Mouse (Mus musculus) CD8-positive naive resting alpha-beta T cell, adult 2 months (primary cell): ENCODE measurements around the gene Bivm.

Experiments
- DNase-seq, 2 experiments: peaks; one replicate each; pipeline ENCODE4 v3.0.0; 2022; ENCODE audit warnings: low read depth in 2 of 2, low spot score in 2 of 2

Gene Bivm

DNA sequence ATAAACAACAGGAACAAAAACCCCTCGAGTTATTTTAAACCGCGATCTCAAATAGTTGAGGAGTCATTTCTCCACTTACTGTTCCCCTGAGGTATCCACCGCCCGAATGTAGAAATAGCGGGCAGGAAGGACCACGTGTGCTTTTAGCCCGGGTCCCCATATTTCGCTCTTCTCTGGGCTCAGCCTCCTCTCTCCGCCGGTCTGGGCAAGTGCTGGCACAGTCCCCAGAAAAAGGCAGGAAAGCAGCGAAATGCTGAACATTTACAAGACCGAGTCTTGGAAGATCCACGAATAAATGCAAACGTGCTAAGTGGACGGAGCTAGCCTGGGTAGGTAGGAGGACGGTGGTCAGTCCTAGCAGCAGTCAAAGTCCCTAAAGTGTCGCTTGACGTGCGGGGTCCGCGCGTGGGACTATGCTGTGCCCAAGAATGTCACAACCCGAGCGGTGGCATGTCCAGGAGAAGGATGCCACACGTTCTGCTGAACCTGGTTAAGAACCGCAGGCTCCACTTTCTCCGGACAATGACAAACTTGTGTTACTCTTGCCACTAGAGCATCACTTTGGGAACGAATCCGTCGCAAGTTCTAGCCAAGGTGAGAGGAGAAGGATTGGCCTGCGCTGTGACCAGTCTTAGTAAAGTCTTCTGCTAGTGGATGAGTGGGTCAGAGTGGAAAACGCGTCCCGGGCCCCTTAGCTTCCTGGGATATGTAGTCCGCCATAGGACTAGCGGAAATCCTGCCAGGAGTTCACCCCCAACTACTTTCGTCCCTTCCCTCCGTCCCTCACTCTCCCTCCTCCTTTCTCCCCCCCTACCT is at the start of gene Bivm, which contains the start of gene Kdelc1:
TSS of gene Bivm (plus strand) at position 719 of the 816 bp plus-strand sequence.
TSS of gene Kdelc1 (minus strand) at position 570 of the 816 bp plus-strand sequence.
- peak; percentile 56 to 61 for DNase-seq

- DNase-seq: peak; percentile 43 to 59
Observed at GRCm38 (mm10) chr1:44101448-44102225, 17.1 kb upstream of the Bivm start.

DNA sequence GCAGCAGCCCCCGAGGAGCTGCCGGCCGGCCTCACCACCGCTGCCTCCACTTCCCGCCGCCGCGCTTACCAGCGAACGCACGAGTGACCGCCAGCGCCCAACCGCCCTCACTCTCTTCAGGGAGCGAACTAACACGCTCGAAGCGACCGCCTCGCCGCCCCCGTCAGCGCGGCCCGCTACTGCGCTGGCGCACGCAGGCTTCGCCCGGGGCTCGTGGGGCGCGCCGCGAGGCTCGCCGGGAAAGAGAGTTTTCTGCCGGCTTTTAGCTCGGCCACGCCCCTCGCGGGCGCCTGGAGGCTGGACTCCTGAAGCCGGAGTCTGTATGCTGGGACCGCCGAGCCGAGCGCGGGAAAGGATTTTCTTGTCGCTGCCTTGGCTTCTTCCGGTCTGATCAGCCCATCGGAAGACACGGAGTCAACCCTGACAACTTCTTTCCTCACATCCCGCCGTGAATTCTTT is 16.5 kb upstream of the Bivm start, which contains the start of gene Tex30:
TSS of gene Tex30 (minus strand) at position 183 of the 459 bp plus-strand sequence.
- DNase-seq: peak; percentile 84 to 85

GRCm38 (mm10) chr1:44102939-44103338 is 15.8 kb upstream of the Bivm start:
- no peak for DNase-seq

DNA sequence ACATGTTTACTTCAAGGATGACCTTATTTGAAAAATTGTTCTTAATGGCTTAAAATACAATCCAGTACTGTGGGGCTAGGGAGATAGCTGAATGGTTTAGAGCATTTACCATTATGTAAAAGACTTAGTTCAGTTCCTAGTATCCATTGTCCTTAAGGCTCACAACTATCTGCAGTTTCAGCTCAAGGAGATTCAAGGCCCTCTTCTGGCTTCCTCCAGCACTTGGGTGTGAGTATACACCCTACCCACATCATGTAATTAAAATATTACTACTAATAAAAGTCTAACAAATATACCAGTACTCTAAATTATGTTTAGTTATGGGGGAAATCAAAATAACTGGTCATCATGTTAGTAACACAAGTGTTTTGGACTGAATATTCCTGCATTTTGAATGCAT is 1.2 kb upstream of the Bivm start:
- DNase-seq: no peak

GRCm38 (mm10) chr1:44119201-44120073 is 680 bp downstream of the Bivm start:
- peak; percentile 28 to 41 for DNase-seq

- no peak for DNase-seq
Observed at GRCm38 (mm10) chr1:44120074-44120406, 1.3 kb downstream of the Bivm start.

DNA sequence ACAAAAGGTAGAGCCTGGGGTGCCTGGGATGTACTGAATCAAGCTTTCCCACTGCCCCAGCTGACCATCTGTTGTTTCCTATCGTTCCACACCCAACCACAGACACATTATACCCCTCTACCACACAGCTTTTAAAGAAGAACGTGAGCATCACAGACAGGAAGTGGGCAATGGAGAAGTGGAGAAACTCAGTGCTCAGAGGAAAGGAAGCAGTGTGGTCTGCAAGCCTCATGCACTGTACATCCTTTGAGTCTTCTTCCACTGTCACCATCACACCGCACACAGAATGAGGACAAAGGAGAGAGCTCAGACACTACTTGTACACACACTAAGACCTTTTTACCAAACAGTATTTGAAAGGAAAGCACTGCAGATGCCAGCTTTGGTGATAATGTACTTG is 3.5 kb downstream of the Bivm start:
- DNase-seq: peak; percentile 18 to 36

GRCm38 (mm10) chr1:44125590-44125989 is 6.8 kb downstream of the Bivm start:
- no peak for DNase-seq

DNA sequence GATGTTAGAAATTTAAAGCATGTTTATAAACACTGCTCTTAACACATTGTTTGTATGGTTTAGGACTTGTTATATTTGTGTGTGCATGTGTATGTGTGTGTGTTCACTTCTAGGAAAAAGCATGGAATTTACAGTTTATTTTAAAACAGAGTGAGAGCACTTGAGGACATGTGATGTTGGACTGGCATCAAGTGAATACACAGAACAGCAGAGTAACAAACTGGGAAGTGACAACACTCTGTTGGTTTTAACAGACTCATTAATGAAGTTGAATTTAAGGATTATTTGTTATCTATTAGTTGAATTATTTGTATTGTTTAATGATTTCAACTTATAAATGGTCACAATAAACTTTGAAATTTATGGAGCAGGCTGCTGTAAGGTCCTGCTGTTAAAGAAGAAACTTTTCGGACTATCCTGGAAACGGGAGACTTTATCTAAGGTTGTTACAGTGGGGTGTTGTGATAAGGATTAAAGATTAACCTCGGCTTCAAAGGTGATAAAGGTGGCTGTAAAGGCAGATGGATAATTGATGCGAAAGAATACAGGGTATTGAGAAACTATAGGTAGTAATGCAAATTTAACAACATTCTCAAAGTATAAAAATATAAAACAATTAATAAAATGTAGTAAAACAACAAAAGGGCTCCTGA is 11.3 kb downstream of the Bivm start:
- no peak for DNase-seq

- DNase-seq: no peak
Observed at GRCm38 (mm10) chr1:44140232-44140631, 21.5 kb downstream of the Bivm start.

DNA sequence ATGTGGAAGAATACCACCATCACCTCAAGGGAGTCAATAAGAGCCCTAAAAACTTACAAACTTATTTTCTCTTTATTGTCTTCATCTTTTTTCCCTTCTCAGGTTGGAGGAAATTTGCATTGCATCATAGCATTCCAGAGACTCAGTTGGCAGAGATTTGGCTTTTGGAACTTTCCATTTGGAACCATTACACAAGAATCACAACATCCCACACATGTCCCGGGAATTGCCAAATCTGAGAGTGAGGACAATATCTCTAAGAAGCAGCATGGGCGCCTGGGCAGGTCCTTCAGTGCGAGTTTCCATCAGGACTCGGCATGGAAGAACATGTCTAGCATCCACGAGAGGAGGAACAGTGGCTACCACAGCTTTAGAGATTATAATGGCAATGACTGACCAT is 24.0 kb downstream of the Bivm start:
- no peak for DNase-seq

GRCm38 (mm10) chr1:44147563-44148381 is 29.0 kb downstream of the Bivm start, which contains the start of gene Ercc5:
Gene Ercc5 (plus strand): TSS chr1:44147744.
- peak; percentile 76 to 80 for DNase-seq

DNA sequence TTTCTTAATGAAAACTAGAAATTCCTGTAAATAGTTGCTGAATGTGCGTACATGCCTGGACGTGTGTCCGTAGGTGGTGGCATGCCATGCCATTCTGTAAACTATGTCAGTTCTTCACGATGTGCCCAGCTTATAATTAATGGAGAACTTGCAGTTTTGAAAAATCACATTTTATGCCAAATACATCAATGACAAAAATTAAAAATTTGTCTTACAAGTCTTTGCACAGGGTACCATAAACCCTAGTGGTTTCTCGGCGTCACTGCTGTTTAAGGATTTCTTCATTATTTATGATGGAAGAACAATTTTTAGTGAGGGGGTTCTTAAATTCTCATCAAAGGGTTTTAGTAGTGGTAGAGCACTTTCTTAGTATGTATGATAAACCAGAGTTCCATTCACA is 29.9 kb downstream of the Bivm start:
- DNase-seq: no peak

- DNase-seq: no peak
Observed at GRCm38 (mm10) chr1:44155287-44155686, 36.5 kb downstream of the Bivm start.

GRCm38 (mm10) chr1:44158317-44158716 is 39.6 kb downstream of the Bivm start:
- DNase-seq: no peak

GRCm38 (mm10) chr1:44161818-44162217 is 43.1 kb downstream of the Bivm start:
- DNase-seq: no peak

- no peak for DNase-seq
Observed at GRCm38 (mm10) chr1:44162389-44162788, 43.6 kb downstream of the Bivm start.

DNA sequence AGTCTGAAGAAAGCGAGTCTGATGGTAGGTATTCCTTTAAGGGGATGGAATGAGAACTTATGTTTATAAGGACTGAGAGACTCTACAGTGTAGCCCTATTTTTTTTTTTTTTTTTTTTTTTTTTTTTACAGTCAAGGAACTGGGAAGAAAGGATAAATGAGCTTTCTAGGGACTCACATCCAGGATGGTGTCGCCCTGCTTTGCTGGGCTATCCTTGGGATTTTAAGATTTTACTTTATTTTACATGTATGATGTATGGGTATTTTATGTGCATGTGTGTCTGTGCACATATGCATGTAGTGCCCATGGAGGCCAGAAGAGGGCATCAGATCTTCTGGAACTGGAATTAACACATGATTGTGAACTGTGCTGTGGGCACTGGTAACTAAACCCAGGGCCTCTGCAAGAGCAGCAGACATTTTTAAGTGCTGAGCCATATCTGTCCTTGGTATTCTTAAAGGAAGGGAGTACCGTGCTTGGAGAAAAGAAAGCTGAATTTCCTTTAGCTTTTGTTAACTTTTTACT is 49.2 kb downstream of the Bivm start:
- no peak for DNase-seq
